Mouse (Mus musculus) adrenal gland, adult 2 months (tissue): ENCODE measurements around the gene Adgrf3. TPM values are rescaled to one million over a fixed set of nuclear protein-coding genes. Genes with fewer than 3 reads are reported as not detected.
"Not testable (repeated sequence)": the region's sequence is repeated elsewhere in the genome, so short reads cannot be mapped to it uniquely, and the experiment has no call there.

Source experiments
- DNase-seq: peaks from one replicate; pipeline ENCODE4 v3.0.0; 2021
- long read RNA-seq: library from polyadenylated mRNA; stranded (forward); transcript quantifications from one replicate; pipeline ENCODE4 v2.0.0, GENCODE M21; 2021
- polyA plus RNA-seq: library from polyadenylated mRNA; depleted of rRNA; stranded (reverse); fragments of >200 nt; gene quantifications from 2 replicates; pipeline ENCODE4 v1.2.3, GENCODE M21; 2012; rRNA removed
- total RNA-seq, 2 experiments: library from RNA; stranded (reverse); gene quantifications; 2 replicates each; pipeline ENCODE4 v1.2.3; 2021

The Adgrf3 gene
- total RNA-seq (not detected), polyA plus RNA-seq (not detected in 2 replicates)
- long read RNA-seq, result 0 reads

GRCm38 (mm10) chr5:30205493-30205892 lies at the start of gene Adgrf3:
Gene Adgrf3, minus strand, starts transcription at chr5:30205722.
- no peak for DNase-seq

DNA sequence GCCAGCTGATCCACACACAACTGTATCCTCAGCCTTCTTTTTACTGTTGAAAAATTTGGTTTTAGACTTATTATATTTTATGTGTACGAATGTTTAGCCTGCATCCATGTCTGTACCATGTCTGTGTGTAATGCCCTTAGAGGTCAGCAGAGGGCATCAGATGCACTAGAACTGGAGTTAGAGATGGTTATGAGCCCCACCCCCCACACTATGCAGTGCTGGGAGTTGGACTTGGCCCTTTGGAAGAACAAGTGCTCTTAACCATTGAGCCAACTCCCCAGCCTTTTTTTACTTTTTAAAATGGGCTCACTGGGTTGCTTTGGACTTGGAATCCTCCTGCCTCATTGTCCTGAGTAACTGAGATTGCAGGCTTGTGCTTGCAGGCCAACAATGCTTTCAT lies 42.1 kb upstream of the Adgrf3 start:
- DNase-seq, result no peak

GRCm38 (mm10) chr5:30245861-30246416 lies 40.4 kb upstream of the Adgrf3 start:
- no peak for DNase-seq

DNA sequence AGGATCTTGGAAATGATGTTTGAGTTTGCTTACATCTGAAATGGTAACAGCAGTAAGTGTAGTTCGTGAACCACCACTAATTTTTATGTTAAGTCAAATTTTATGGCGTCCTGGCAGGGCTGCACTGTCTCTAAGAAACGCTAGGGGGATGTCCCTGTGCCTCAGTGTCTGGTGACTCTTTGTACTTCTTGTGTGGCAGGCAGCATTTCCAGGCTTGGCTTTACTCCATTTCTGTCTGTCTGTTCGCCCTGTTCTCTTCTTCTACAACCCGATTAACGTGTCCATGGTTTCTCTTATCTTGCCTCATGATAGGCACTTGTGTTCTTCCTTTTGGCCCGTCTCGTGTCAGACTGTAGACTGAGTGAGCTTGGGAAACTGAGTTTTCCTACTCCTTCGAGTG lies 38.2 kb upstream of the Adgrf3 start:
- no peak for DNase-seq

DNA sequence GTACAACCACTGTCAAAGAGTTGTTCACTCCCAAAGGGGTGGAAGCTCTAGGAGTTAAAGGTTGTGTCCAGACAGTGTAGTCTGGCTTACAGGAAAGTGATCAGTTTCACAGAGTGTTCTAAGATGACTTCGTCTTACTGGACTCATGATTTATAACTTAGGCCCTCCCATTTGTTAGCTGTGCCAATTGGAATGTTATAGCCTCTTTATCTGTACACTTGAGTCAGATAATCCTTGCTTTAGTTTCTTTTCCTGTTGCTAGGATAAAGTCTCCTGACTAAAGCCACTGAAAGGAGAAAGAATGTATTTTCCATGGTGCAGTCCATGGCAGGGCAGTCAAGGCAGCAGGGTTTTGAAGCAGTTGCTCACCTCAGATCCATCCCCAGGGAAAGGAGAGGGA lies 36.9 kb upstream of the Adgrf3 start:
- peak; percentile 24 for DNase-seq

DNA sequence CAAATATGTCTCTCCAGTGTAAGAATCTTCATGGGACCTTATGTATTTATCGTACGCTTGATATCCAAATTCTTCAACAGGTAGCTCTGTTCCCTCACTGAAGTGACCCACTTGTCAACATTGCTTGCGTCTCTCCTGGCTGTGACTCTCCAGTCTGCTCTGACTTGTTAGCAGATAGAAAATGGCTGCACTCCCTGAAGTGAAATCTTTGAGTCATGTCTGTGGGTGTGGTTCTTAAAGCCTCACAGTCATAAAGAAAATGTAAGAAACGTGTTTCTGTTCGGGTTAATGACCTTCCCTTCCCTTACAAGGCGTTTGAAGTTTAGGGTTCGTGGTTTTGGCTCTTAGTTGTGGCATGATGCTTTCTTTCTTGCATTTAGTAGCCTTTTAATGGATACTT lies 35.0 kb upstream of the Adgrf3 start:
- DNase-seq, result no peak

DNA sequence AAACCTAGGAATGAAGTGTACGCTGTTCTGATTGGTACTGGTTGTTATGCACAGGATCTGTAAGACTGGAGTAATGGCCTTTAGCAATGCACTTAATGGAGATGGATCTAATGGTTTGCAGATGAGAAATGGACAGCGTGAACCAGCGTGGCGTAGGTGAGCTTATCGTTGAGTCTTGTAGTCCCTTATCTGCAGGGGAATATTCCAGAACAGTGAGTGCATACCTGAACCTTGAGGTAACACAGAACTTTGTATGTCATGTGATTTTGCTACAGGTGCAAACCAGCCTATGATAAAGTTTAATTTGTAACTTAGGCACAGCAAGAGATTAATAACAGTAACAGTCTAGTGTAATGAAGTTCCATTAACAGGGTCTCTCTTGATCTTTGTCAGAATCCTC lies 33.0 kb upstream of the Adgrf3 start:
- no peak for DNase-seq

- DNase-seq, result no peak
Observed at GRCm38 (mm10) chr5:30235641-30236126, 30.2 kb upstream of the Adgrf3 start.

DNA sequence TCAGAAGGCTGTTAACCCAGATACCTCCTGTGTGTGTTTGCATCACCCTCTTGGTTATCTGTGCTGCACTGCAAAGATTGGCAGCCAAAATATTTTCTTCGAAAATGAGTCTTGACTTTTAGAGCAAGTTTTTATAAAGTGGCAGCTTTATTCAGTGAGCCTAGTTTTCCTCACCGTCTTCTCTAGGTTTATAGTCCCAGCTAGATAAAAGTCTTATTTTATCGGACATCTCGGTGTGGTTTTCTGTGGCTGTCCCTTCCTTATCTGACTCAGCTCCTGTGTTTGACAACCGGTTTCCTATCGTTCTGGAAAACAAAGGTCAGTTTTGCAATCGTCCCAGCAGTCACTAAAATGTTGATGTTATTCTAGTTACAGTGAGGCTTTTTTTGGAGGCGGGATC lies 28.5 kb upstream of the Adgrf3 start:
- no peak for DNase-seq

DNA sequence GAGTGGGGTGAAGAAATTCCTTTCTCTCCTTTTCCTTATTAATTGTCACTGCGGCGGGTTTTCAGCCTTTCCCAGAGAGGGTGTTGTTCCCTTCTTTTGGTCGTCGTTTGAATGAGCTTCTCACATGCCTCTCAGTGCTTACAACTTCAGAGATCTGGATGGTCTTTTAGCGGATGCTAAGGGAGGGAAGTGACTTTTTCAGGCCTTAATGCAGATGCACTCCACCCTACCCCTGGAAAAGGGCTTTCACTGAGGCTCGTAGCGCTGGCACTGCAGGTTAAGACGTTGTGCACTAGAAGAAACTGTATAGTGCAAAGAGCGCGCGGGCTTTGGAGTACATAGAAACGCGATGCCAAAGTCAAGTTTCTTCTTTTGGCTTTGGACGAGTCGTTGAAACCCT lies 27.5 kb upstream of the Adgrf3 start:
- DNase-seq, result no peak

DNA sequence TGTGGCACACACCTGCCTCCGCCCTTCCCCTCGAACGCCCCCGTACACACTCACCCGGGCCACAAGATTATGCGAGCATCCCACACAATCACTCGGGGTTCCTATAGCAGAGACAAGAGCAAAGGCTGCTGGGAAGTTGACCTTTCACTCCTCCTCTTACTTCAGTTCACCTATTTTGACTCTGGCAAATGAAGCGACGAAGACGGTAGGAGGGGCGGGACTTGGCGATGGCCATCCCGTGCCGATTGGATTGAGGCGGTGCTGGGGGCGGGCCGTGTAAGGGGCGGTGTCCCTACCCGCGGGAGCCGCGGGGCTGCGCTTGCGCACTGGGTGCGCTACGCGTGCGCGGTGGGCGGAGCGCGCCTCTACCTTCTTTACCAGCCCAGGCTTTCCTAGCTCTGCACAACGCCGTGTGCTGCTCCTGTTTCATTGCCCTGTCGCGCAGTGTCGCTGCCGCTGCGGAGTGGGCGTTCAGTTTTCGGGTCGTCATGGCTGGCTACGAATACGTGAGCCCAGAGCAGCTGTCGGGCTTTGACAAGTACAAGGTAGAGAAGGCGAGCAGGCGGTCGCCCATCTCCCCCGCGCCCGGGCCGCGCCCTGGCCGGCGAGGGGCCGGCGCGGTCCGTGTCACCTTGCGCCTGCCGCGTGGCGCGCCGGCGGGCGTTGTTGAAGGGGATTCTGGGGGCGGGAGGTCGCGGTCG lies 26.9 kb upstream of the Adgrf3 start, which contains the start of gene Selenoi:
Gene Selenoi, plus strand, starts transcription at position 311 of the 701 bp plus-strand sequence.
- peak; percentile 99 for DNase-seq

GRCm38 (mm10) chr5:30231891-30232270 lies 26.4 kb upstream of the Adgrf3 start:
- DNase-seq, result no peak

GRCm38 (mm10) chr5:30230901-30231300 lies 25.4 kb upstream of the Adgrf3 start:
- no peak for DNase-seq

DNA sequence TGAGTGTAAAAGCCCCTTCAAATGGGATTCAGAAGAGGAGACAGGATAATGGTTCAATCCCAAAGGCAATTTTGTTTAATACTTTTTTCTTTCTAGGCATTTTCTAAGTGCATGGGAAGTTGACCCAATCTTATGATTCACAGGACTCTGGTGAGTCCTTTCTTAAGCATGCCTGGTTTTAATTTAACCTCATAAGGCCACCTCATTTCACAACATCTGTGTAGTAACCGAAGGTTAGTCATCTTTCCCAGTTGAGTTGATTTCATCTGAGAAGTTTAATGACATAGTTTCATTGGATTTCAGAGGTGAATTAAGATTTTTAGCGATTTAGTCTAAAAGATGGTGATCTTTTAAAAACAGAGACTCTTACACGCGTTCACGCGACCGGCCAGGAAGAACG lies 17.2 kb upstream of the Adgrf3 start:
- DNase-seq, result no peak

- DNase-seq, result no peak
Observed at GRCm38 (mm10) chr5:30220666-30221065, 15.1 kb upstream of the Adgrf3 start.

GRCm38 (mm10) chr5:30219715-30220114 lies 14.2 kb upstream of the Adgrf3 start:
- no peak for DNase-seq

DNA sequence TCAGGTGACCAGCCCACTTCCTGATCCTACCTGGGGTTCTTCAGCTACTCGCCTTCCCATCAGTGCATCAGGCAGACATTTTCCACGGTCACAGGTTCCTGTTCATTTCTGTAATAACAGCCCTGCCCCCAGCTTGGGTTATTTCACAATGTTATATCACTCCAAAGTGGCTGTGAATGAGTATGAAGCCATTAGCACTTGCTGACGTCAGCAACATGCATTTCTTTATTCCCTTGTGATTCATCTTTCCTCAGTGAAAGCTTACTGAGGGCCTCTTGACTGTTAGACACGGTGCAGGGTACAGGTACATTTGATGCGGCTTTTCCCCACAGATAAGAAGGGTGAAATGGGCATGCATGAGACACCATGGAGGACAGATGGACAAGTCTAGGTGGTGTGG lies 10.4 kb upstream of the Adgrf3 start:
- DNase-seq, result no peak

DNA sequence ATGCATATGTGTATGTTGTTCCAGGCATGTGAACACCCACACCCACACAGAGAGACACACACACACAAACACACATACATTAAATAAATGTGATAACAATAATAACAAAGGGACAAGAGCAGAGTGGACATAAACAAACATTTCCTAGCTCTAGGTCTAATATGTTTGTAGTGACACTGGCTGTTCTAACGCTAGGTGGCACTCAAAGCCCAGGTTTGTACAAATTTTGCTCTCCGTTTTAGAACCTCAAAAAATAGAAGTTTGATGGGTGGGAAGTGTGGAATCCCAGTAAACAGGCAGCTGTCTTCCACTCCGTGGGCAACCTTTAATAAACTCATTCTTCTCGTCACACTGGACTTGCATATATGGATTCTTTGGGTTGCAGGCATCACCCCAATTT lies 9.4 kb upstream of the Adgrf3 start:
- peak; percentile 51 for DNase-seq

DNA sequence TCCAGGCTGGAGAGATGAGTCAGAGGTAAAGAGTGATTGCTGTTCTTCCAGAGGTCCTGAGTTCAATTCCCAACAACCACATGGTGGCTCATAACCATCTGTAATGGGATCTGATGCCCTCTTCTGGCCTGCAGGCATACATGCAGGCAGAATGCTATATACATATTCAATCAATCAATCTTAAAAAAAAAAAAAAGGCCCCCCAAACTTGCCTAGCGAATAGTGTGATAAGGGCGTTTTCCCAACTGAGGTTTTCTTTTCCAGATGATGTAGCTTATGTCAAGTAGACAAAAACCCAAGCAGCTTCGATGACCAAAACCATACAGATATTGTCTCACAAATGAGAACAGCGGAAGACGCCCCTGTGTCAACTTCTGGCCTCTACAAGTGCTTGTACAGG lies 5.2 kb upstream of the Adgrf3 start:
- DNase-seq, result not testable (repeated sequence)

GRCm38 (mm10) chr5:30207276-30207675 lies 1.8 kb upstream of the Adgrf3 start:
- DNase-seq, result no peak

GRCm38 (mm10) chr5:30205034-30205433 lies 488 bp downstream of the Adgrf3 start:
- no peak for DNase-seq

GRCm38 (mm10) chr5:30204441-30204840 lies 1.1 kb downstream of the Adgrf3 start:
- DNase-seq, result no peak

- DNase-seq, result no peak
Observed at GRCm38 (mm10) chr5:30203216-30203885, 2.2 kb downstream of the Adgrf3 start.
